Mouse (Mus musculus) bone marrow macrophage, adult 2 months (primary cell): Measurements from ENCODE around the gene Cfap52. TPM values are rescaled to one million over a fixed set of nuclear protein-coding genes. Genes with fewer than 3 reads are reported as not detected.

Experiments
- H3K27ac ChIP-seq: 2 replicates; pipeline ENCODE4 v1.5.1; 2012; ENCODE audit warnings: low read depth, low read length; ENCODE audit not compliant: insufficient read depth
- H3K4me1 ChIP-seq: 2 replicates; pipeline ENCODE4 v1.6.1; 2012; ENCODE audit warnings: low read length; ENCODE audit not compliant: control insufficient read depth, insufficient read depth
- H3K4me3 ChIP-seq: 2 replicates; pipeline ENCODE4 v1.5.1; 2012; ENCODE audit warnings: mild to moderate bottlenecking, low read length, moderate library complexity; ENCODE audit not compliant: insufficient read depth
- CTCF ChIP-seq: IDR thresholded peaks from 2 replicates; pipeline ENCODE4 v1.5.1; 2012; ENCODE audit warnings: low read depth, mild to moderate bottlenecking, low read length, moderate library complexity
- POLR2A ChIP-seq: IDR thresholded peaks from 2 replicates; pipeline ENCODE4 v1.6.1; 2012; ENCODE audit warnings: mild to moderate bottlenecking, low read depth, low read length, borderline replicate concordance
- polyA plus RNA-seq: library from polyadenylated mRNA; stranded (reverse); fragments of >200 nt; gene quantifications from 2 replicates; pipeline ENCODE4 v1.2.4, GENCODE M21; 2012; ENCODE audit not compliant: missing spikeins, insufficient read depth, insufficient read length

Cfap52 gene
- polyA plus RNA-seq, 1 experiment = not detected

DNA sequence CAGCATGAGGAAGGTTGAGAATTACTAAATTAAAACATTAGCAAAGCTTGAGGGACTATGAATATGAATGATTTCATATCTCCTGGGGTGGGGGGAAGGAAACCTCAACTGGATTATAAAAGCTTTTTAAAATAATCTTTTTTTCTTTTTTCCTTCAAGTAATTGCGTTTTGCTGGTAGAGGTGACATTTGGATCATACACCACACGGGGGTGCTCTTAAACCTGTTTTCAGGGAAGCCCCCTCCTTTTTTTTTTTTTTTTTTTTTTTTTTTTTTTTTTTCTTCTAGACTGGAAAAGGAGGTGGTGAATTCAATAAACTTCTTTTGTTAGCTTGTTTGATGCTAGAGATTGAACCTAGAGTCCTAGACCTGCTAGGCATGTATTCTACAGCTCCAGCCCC, 9.8 kb upstream of the Cfap52 start:
- Histone ChIP-seq H3K27ac (no peak overlapping the region), H3K4me1 (no peaks in the 10 kb centered on the region), H3K4me3 (no peak overlapping the region)
- TF ChIP-seq CTCF (no peak), POLR2A (no peak)

DNA sequence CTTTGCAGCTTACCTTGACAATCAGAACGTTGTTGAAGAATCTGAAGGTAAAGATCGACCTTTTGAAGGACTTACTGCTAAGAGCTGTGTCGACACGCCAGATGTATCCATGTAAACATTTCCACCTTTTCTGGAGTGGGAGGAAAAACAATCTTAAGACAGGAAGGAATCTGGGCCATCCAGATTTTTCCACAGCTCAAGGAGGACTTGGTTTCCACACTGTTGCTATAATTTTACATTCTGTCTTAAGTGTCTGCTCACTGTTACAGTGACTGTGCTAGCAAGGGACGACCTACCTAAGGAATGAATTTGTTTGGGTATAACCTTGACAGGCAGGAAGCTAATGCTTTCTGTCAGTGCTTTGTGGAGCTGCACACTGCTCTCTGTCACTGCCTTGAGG, 7.8 kb upstream of the Cfap52 start:
- TF ChIP-seq POLR2A = no peak
- TF ChIP-seq CTCF = no peak
- no peak overlapping the region for H3K27ac ChIP-seq
- H3K4me1 ChIP-seq = peaks cover 3% of the 10 kb centered on the region; the same call in 1 of the 2 replicates
- H3K4me3 ChIP-seq = no peak overlapping the region

GRCm38 (mm10) chr11:67972606-67973005, 7.2 kb upstream of the Cfap52 start:
- no peak overlapping the region for H3K27ac ChIP-seq
- TF ChIP-seq CTCF (no peak), POLR2A (no peak)
- H3K4me1 ChIP-seq = peaks cover 8% of the 10 kb centered on the region
- H3K4me3 ChIP-seq = no peak overlapping the region

DNA sequence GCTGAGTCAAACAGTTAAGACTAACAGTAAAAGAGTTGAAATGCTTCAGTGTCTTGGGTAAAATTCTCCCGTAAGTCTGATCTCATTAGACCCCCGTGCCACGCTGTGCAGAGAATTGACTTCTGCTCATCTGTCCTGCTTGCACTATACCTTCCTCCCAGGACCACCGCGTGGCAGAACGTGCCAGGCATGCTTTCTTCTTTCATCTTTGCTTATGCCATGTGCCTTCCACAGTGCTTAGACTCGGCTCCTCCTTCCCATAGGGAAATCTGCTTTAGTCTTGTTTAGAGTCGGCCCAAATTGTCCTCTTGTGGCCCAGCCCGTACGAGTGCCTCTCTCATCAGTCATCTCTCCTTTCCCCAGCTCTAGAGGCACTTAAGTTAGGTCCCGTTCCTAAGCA, 2.4 kb upstream of the Cfap52 start:
- H3K4me3 ChIP-seq = no peak overlapping the region
- no peak overlapping the region for H3K27ac ChIP-seq
- H3K4me1 ChIP-seq = peaks cover 14% of the 10 kb centered on the region
- TF ChIP-seq POLR2A = no peak
- TF ChIP-seq CTCF = no peak

- TF ChIP-seq POLR2A = peak; percentile 47; the same call in 1 of the 2 replicates
- no peak for TF ChIP-seq CTCF
Observed at GRCm38 (mm10) chr11:67965905-67966878, 741 bp upstream of the Cfap52 start, which contains the start of gene Stx8. Gene Stx8 (plus strand): TSS chr11:67966193.

DNA sequence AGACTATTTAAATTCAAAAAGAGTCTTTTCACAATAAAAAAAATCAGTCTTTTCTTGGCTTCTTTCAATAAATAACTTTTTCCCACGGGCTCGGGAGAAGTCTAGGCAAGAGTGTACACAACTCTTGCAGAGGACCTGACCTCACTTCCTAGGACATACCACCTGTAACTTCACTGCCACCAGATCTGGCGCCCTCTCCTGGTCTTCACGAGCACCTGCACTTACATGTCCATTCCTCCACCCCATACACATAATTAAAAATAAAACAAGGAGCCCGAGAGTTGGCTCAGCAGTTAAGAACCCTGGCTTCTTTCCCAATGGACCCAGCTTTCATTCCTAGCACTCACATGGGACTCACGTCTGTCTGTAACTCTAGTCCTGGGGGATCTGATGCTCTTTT, 1.3 kb downstream of the Cfap52 start:
- Histone ChIP-seq H3K27ac (no peak overlapping the region), H3K4me3 (no peak overlapping the region), H3K4me1 (peaks cover 14% of the 10 kb centered on the region)
- TF ChIP-seq POLR2A (no peak), CTCF (no peak)

More at GRCm38 (mm10) chr11:67965905-67966878, 741 bp upstream of the Cfap52 start, which contains the start of gene Stx8:
- H3K4me3 ChIP-seq = peak within 1 kb of the TSS; percentile 79
- H3K4me1 ChIP-seq = peaks cover 14% of the 10 kb centered on the region
- peak within 1 kb of the TSS; percentile 42; the same call in 1 of the 2 replicates for H3K27ac ChIP-seq

- Histone ChIP-seq H3K4me3 (no peak overlapping the region), H3K27ac (no peak overlapping the region), H3K4me1 (0 out of 2 replicates have a peak, but pooled peaks cover 2% of the 10 kb centered on the region)
- TF ChIP-seq POLR2A = no peak
Observed at GRCm38 (mm10) chr11:67954413-67954812, 11.0 kb downstream of the Cfap52 start.

GRCm38 (mm10) chr11:67953604-67954003, 11.8 kb downstream of the Cfap52 start:
- TF ChIP-seq CTCF = no peak
- H3K4me1 ChIP-seq = 0 out of 2 replicates have a peak, but pooled peaks cover 2% of the 10 kb centered on the region
- no peak overlapping the region for H3K4me3 ChIP-seq
- no peak overlapping the region for H3K27ac ChIP-seq

- Histone ChIP-seq H3K27ac (no peak overlapping the region), H3K4me3 (no peak overlapping the region), H3K4me1 (0 out of 2 replicates have a peak, but pooled peaks cover 2% of the 10 kb centered on the region)
- TF ChIP-seq POLR2A (no peak), CTCF (no peak)
Observed at GRCm38 (mm10) chr11:67949475-67949874, 16.0 kb downstream of the Cfap52 start.

GRCm38 (mm10) chr11:67948229-67948628, 17.2 kb downstream of the Cfap52 start:
- TF ChIP-seq POLR2A (no peak), CTCF (no peak)
- H3K27ac ChIP-seq = no peak overlapping the region

More at GRCm38 (mm10) chr11:67948229-67948628, 17.2 kb downstream of the Cfap52 start:
- Histone ChIP-seq H3K4me1 (0 out of 2 replicates have a peak, but pooled peaks cover 2% of the 10 kb centered on the region), H3K4me3 (no peak overlapping the region)
